Mouse (Mus musculus) MEL (cell line): ENCODE measurements around the gene Olfr1016. TPM values are rescaled to one million over a fixed set of nuclear protein-coding genes. Genes with fewer than 3 reads are reported as not detected.

Experiments
- DNase-seq: peaks from one replicate; pipeline ENCODE4 v3.0.0; 2011; ENCODE audit warnings: low read depth, low spot score
- H3K27ac ChIP-seq: 2 replicates; pipeline ENCODE4 v1.5.1; 2012; ENCODE audit warnings: low read depth, mild to moderate bottlenecking, control low read depth, low read length, moderate library complexity; ENCODE audit not compliant: control insufficient read depth
- H3K27me3 ChIP-seq, 2 experiments: fragments of 150-350 bp in 1 of 2; sonication (generic) in 1 of 2; 2 replicates each; pipeline ENCODE4 v1.6.1; 2012; ENCODE audit warnings: low read length in 2 of 2, mild to moderate bottlenecking in 2 of 2, improper control_type of control experiment in 1 of 2, moderate library complexity in 1 of 2; ENCODE audit not compliant: insufficient read depth in 2 of 2, control insufficient read depth in 1 of 2
- H3K36me3 ChIP-seq, 2 experiments: 2 replicates each; pipeline ENCODE4 v1.6.1; 2012 to 2014; ENCODE audit warnings: low read length in 2 of 2, improper control_type of control experiment in 1 of 2, inconsistent platforms in 1 of 2, mild to moderate bottlenecking in 1 of 2; ENCODE audit not compliant: insufficient read depth in 2 of 2, control insufficient read depth in 1 of 2
- H3K4me1 ChIP-seq, 2 experiments: fragments of 150-350 bp in 1 of 2; sonication (generic) in 1 of 2; 2 replicates each; pipeline ENCODE4 v1.6.1; 2012; ENCODE audit warnings: low read length in 2 of 2, improper control_type of control experiment in 1 of 2, mild to moderate bottlenecking in 1 of 2; ENCODE audit not compliant: insufficient read depth in 2 of 2, control insufficient read depth in 1 of 2
- H3K4me3 ChIP-seq, 2 experiments: fragments of 150-350 bp in 1 of 2; sonication (generic) in 1 of 2; 2 replicates each; pipeline ENCODE4 v1.5.1; 2012; ENCODE audit warnings: low read depth in 2 of 2, low read length in 2 of 2, mild to moderate bottlenecking in 2 of 2, moderate library complexity in 2 of 2, control low read depth in 1 of 2, improper control_type of control experiment in 1 of 2; ENCODE audit not compliant: control insufficient read depth in 1 of 2, insufficient read depth in 1 of 2
- H3K79me2 ChIP-seq: 2 replicates; pipeline ENCODE4 v1.6.1; 2012; ENCODE audit warnings: mild to moderate bottlenecking, low read length, moderate library complexity; ENCODE audit not compliant: control insufficient read depth, poor library complexity, insufficient read depth
- H3K9ac ChIP-seq: 2 replicates; pipeline ENCODE4 v1.6.1; 2012; ENCODE audit warnings: low read depth, mild to moderate bottlenecking, control low read depth, low read length, moderate library complexity; ENCODE audit not compliant: control insufficient read depth, poor library complexity, severe bottlenecking
- H3K9me3 ChIP-seq: fragments of 150-350 bp; sonication (generic); replicated peaks from 2 replicates; pipeline ENCODE4 v1.6.1; 2012; ENCODE audit warnings: mild to moderate bottlenecking, low read length, improper control_type of control experiment, moderate library complexity; ENCODE audit not compliant: insufficient read depth
- CHD2 ChIP-seq: IDR thresholded peaks from 2 replicates; pipeline ENCODE4 v1.6.1; 2011; ENCODE audit warnings: low read length, improper control_type of control experiment
- CTCF ChIP-seq, 3 experiments: IDR thresholded peaks in 2 of 3; conservative IDR thresholded peaks in 1 of 3; 2 replicates each; pipeline ENCODE4 v1.5.1; 2011 to 2012; ENCODE audit warnings: low read length in 3 of 3, low read depth in 2 of 3, mild to moderate bottlenecking in 2 of 3, improper control_type of control experiment in 1 of 3, inconsistent platforms in 1 of 3, mixed read lengths in 1 of 3, moderate library complexity in 1 of 3; ENCODE audit not compliant: control insufficient read depth in 1 of 3, insufficient read depth in 1 of 3, poor library complexity in 1 of 3, severe bottlenecking in 1 of 3
- E2F4 ChIP-seq: IDR thresholded peaks from 2 replicates; pipeline ENCODE4 v1.6.1; 2011; ENCODE audit warnings: low read depth, low read length, improper control_type of control experiment, borderline replicate concordance
- KAT2A ChIP-seq: conservative IDR thresholded peaks from 2 replicates; pipeline ENCODE4 v1.6.1; 2012; ENCODE audit warnings: low read depth, low read length, improper control_type of control experiment, inconsistent platforms
- MAZ ChIP-seq: IDR thresholded peaks from 2 replicates; pipeline ENCODE4 v1.6.1; 2012; ENCODE audit warnings: low read depth, mild to moderate bottlenecking, inconsistent platforms, low read length, improper control_type of control experiment
- MXI1 ChIP-seq: IDR thresholded peaks from 2 replicates; pipeline ENCODE4 v1.6.1; 2011; ENCODE audit warnings: mild to moderate bottlenecking, low read depth, low read length, improper control_type of control experiment
- MYB ChIP-seq: IDR thresholded peaks from 2 replicates; pipeline ENCODE4 v1.6.1; 2011; ENCODE audit warnings: mild to moderate bottlenecking, low read depth, low read length, improper control_type of control experiment
- MYC ChIP-seq: IDR thresholded peaks from 2 replicates; pipeline ENCODE4 v1.6.1; 2011; ENCODE audit warnings: low read depth, mild to moderate bottlenecking, low read length, improper control_type of control experiment, moderate library complexity
- NELFE ChIP-seq: IDR thresholded peaks from 2 replicates; pipeline ENCODE4 v1.6.1; 2011; ENCODE audit warnings: low read depth, low read length, improper control_type of control experiment
- NRF1 ChIP-seq: IDR thresholded peaks from 2 replicates; pipeline ENCODE4 v1.6.1; 2014; ENCODE audit warnings: low read depth, mild to moderate bottlenecking, inconsistent platforms, low read length, improper control_type of control experiment, moderate library complexity; ENCODE audit not compliant: poor library complexity, insufficient read depth, severe bottlenecking
- RCOR1 ChIP-seq: IDR thresholded peaks from 2 replicates; pipeline ENCODE4 v1.6.1; 2012; ENCODE audit warnings: low read depth, mild to moderate bottlenecking, inconsistent platforms, low read length, improper control_type of control experiment
- SIN3A ChIP-seq: IDR thresholded peaks from 2 replicates; pipeline ENCODE4 v1.6.1; 2012; ENCODE audit warnings: low read length, improper control_type of control experiment, inconsistent platforms
- UBTF ChIP-seq: IDR thresholded peaks from 2 replicates; pipeline ENCODE4 v1.6.1; 2012; ENCODE audit warnings: low read depth, mild to moderate bottlenecking, inconsistent platforms, low read length, improper control_type of control experiment, moderate library complexity, borderline replicate concordance; ENCODE audit not compliant: insufficient read depth
- USF1 ChIP-seq: IDR thresholded peaks from 2 replicates; pipeline ENCODE4 v1.6.1; 2014; ENCODE audit warnings: low read depth, mild to moderate bottlenecking, inconsistent platforms, low read length, improper control_type of control experiment, moderate library complexity
- USF2 ChIP-seq, 2 experiments: IDR thresholded peaks; 2 replicates each; pipeline ENCODE4 v1.6.1; 2011 to 2012; ENCODE audit warnings: improper control_type of control experiment in 2 of 2, low read length in 2 of 2, borderline replicate concordance in 1 of 2, inconsistent platforms in 1 of 2, low read depth in 1 of 2, mild to moderate bottlenecking in 1 of 2; ENCODE audit not compliant: insufficient read depth in 1 of 2
- ZC3H11A ChIP-seq: IDR thresholded peaks from 2 replicates; pipeline ENCODE4 v1.6.1; 2012; ENCODE audit warnings: low read depth, mild to moderate bottlenecking, inconsistent platforms, low read length, improper control_type of control experiment
- ZMIZ1 ChIP-seq: IDR thresholded peaks from 2 replicates; pipeline ENCODE4 v1.6.1; 2012; ENCODE audit warnings: low read depth, mild to moderate bottlenecking, inconsistent platforms, low read length, improper control_type of control experiment, moderate library complexity
- polyA plus RNA-seq, 2 experiments: library from polyadenylated mRNA; stranded (reverse) in 1 of 2; unstranded in 1 of 2; fragments of >175 nt in 1 of 2; fragments of >200 nt in 1 of 2; gene quantifications; 2 replicates each; pipeline versions ENCODE4 v1.2.1 to v1.2.4; 2012; ENCODE audit warnings: low replicate concordance in 2 of 2, low read depth in 1 of 2; ENCODE audit not compliant: insufficient read length in 2 of 2, insufficient read depth in 1 of 2, missing spikeins in 1 of 2
- total RNA-seq: library from RNA; depleted of rRNA; stranded (reverse); fragments of 300-350 nt; gene quantifications from 2 replicates; pipeline ENCODE4 v1.2.3, GENCODE M21; 2012; rRNA removed

Olfr1016 gene
- not detected in 2 replicates for total RNA-seq
- not detected for polyA plus RNA-seq

DNA sequence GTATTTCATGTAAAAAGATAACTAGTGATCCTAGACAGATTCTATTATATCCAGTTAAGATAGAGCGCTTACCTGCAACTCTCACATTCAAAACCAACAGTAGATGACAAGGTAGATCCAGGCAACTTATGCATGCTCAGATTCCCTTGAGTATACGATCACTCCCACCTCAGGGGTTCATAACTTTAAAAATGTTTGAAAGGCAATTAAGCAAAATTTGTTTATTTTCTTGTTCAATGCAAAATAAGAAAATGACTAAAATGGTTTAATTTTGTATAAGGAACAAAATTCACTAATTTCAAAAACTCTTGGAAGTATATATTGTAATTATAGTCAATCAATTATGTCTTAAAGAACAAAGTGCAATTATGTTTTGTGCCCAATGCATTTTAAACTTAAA, at the start of gene Olfr1016:
Gene Olfr1016, minus strand, starts transcription at position 101 of the 400 bp plus-strand sequence.
- H3K27ac ChIP-seq = no peak within 1 kb of the TSS
- H3K4me1 ChIP-seq = no peaks in the 10 kb centered on the region
- no peak within 1 kb of the TSS for H3K9ac ChIP-seq
- DNase-seq = no peak
- no peaks in the 10 kb centered on the region for H3K36me3 ChIP-seq
- TF ChIP-seq USF1 (no peak), E2F4 (no peak), MAZ (no peak), SIN3A (no peak), USF2 (IDR thresholded peaks at IDR 0.05; ENCODE audit: borderline replicate concordance in 1 of 2, insufficient read depth in 1 of 2, low read depth in 1 of 2, low read length in 2 of 2) (no peak), UBTF (no peak), CTCF (IDR thresholded peaks at IDR 0.05 in 2 of 3, conservative IDR thresholded peaks at IDR 0.05 in 1 of 3; ENCODE audit: control insufficient read depth in 1 of 3, insufficient read depth in 1 of 3, low read depth in 2 of 3, low read length in 3 of 3, poor library complexity in 1 of 3, severe bottlenecking in 1 of 3) (no peak), ZC3H11A (no peak), ZMIZ1 (no peak), MXI1 (no peak), KAT2A (no peak), NELFE (no peak), RCOR1 (no peak)
- no peaks in the 10 kb centered on the region for H3K27me3 ChIP-seq
- no peaks in the 10 kb centered on the region for H3K79me2 ChIP-seq
- H3K9me3 ChIP-seq = no peaks in the 10 kb centered on the region
- H3K4me3 ChIP-seq = no peak within 1 kb of the TSS

DNA sequence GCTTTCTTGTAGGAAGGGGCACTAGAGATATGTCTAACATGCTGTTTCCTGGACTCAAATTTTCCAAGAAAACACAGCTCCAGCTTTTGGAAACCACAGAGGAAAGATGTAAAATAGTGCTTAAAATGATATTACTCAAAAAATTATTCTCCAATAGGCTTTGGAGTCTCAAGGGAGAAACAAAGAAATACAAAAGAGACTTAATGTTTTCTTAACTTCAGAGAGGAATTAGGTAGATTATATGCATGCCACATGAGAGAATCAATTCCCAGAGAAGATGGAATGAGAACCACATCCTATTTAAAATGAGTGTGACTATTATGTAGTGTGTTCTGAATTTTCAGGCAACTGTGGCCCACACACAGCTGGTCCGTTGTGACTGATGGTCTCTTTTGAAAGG, 44.4 kb upstream of the Olfr1016 start, which contains the start of gene Olfr1020:
Gene Olfr1020, plus strand, starts transcription at position 301 of the 400 bp plus-strand sequence.
- no peak for DNase-seq
- Histone ChIP-seq H3K4me1 (no peaks in the 10 kb centered on the region), H3K4me3 (no peak within 1 kb of the TSS), H3K36me3 (no peaks in the 10 kb centered on the region), H3K79me2 (no peaks in the 10 kb centered on the region), H3K27me3 (no peaks in the 10 kb centered on the region), H3K27ac (no peak within 1 kb of the TSS)
- TF ChIP-seq NRF1 (no peak), ZMIZ1 (no peak), MYC (no peak), MXI1 (no peak), MYB (no peak), CHD2 (no peak), NELFE (no peak)
- TF ChIP-seq, all 39 proteins: peak for 0
- no peak within 1 kb of the TSS for H3K9ac ChIP-seq
- H3K9me3 ChIP-seq = no peaks in the 10 kb centered on the region
